Mouse (Mus musculus) CH12.LX (cell line): ENCODE measurements around the gene Ccdc183. TPM values are rescaled to one million over a fixed set of nuclear protein-coding genes. Genes with fewer than 3 reads are reported as not detected.

Source experiments
- DNase-seq: peaks from one replicate; pipeline ENCODE4 v3.0.0-alpha.2; 2013; ENCODE audit errors: extremely low read depth
- H3K27ac ChIP-seq: 2 replicates; pipeline ENCODE4 v1.5.1; 2012; ENCODE audit warnings: low read depth, mild to moderate bottlenecking, control low read depth, moderate library complexity; ENCODE audit not compliant: insufficient read depth
- H3K27me3 ChIP-seq: replicated peaks from 2 replicates; pipeline ENCODE3; 2012; ENCODE audit warnings: inconsistent platforms
- H3K36me3 ChIP-seq, 2 experiments: replicated peaks in 1 of 2; 2 replicates each; pipeline versions ENCODE3 to v1.6.1; 2012; ENCODE audit warnings: inconsistent platforms in 1 of 2, low read length in 1 of 2, mild to moderate bottlenecking in 1 of 2, mixed read lengths in 1 of 2, moderate library complexity in 1 of 2; ENCODE audit not compliant: control insufficient read depth in 1 of 2, insufficient read depth in 1 of 2
- H3K4me1 ChIP-seq, 2 experiments: 2 replicates each; pipeline ENCODE4 v1.6.1; 2012; ENCODE audit warnings: inconsistent platforms in 1 of 2, moderate library complexity in 1 of 2; ENCODE audit not compliant: insufficient read depth in 2 of 2, control insufficient read depth in 1 of 2
- H3K4me2 ChIP-seq: 2 replicates; pipeline ENCODE4 v1.6.1; 2012; ENCODE audit warnings: low read depth, mild to moderate bottlenecking, control low read depth; ENCODE audit not compliant: poor library complexity, insufficient read depth, severe bottlenecking
- H3K4me3 ChIP-seq, 3 experiments: fragments of 150-350 bp in 1 of 3; sonication (generic) in 1 of 3; replicated peaks in 1 of 3; 2 replicates each; pipeline versions ENCODE3 to v1.5.1; 2011 to 2012; ENCODE audit warnings: low read depth in 2 of 3, low read length in 2 of 3, mild to moderate bottlenecking in 2 of 3, moderate library complexity in 2 of 3, control low read depth in 1 of 3, improper control_type of control experiment in 1 of 3, inconsistent platforms in 1 of 3, mixed read lengths in 1 of 3; ENCODE audit not compliant: poor library complexity in 1 of 3
- H3K79me2 ChIP-seq: replicated peaks from 2 replicates; pipeline ENCODE4 v1.6.1; 2012; ENCODE audit warnings: mild to moderate bottlenecking, moderate library complexity; ENCODE audit not compliant: control insufficient read depth, poor library complexity, insufficient read depth, severe bottlenecking; ENCODE audit errors: extremely low read depth
- H3K9ac ChIP-seq: 2 replicates; pipeline ENCODE4 v1.6.1; 2012; ENCODE audit warnings: low read depth, mild to moderate bottlenecking, control low read depth, moderate library complexity; ENCODE audit not compliant: insufficient read depth
- H3K9me3 ChIP-seq: replicated peaks from 2 replicates; pipeline ENCODE3; 2012; ENCODE audit warnings: low read length, inconsistent platforms, mixed read lengths
- CHD1 ChIP-seq: IDR thresholded peaks from 2 replicates; pipeline ENCODE4 v1.6.1; 2012; ENCODE audit warnings: low read depth, low read length, improper control_type of control experiment, inconsistent platforms
- CHD2 ChIP-seq: IDR thresholded peaks from 2 replicates; pipeline ENCODE4 v1.6.1; 2011; ENCODE audit warnings: low read length, improper control_type of control experiment
- CTCF ChIP-seq, 2 experiments: IDR thresholded peaks in 1 of 2; conservative IDR thresholded peaks in 1 of 2; 2 replicates each; pipeline ENCODE4 v1.5.1; 2011 to 2012; ENCODE audit warnings: low read depth in 2 of 2, low read length in 2 of 2, improper control_type of control experiment in 1 of 2, inconsistent platforms in 1 of 2, mild to moderate bottlenecking in 1 of 2, moderate library complexity in 1 of 2
- E2F4 ChIP-seq: IDR thresholded peaks from 2 replicates; pipeline ENCODE4 v1.6.1; 2011; ENCODE audit warnings: low read depth, low read length, improper control_type of control experiment; ENCODE audit not compliant: insufficient replicate concordance
- ELF1 ChIP-seq: IDR thresholded peaks from 2 replicates; pipeline ENCODE4 v1.6.1; 2014; ENCODE audit warnings: low read depth, mild to moderate bottlenecking, inconsistent platforms, low read length, improper control_type of control experiment
- GABPA ChIP-seq: IDR thresholded peaks from 2 replicates; pipeline ENCODE4 v1.6.1; 2012; ENCODE audit warnings: low read depth, low read length, improper control_type of control experiment, inconsistent platforms; ENCODE audit not compliant: insufficient replicate concordance
- IRF4 ChIP-seq: IDR thresholded peaks from 2 replicates; pipeline ENCODE4 v1.6.1; 2014; ENCODE audit warnings: low read depth, mild to moderate bottlenecking, inconsistent platforms, low read length, improper control_type of control experiment
- KAT2A ChIP-seq: IDR thresholded peaks from 2 replicates; pipeline ENCODE4 v1.6.1; 2012; ENCODE audit warnings: low read length, improper control_type of control experiment, inconsistent platforms; ENCODE audit not compliant: insufficient replicate concordance
- MAX ChIP-seq: IDR thresholded peaks from 2 replicates; pipeline ENCODE4 v1.6.1; 2011; ENCODE audit warnings: low read length, improper control_type of control experiment
- MAZ ChIP-seq: IDR thresholded peaks from 2 replicates; pipeline ENCODE4 v1.6.1; 2012; ENCODE audit warnings: low read depth, mild to moderate bottlenecking, inconsistent platforms, low read length, improper control_type of control experiment, moderate library complexity
- MEF2A ChIP-seq: IDR thresholded peaks from 2 replicates; pipeline ENCODE4 v1.6.1; 2014; ENCODE audit warnings: low read depth, mild to moderate bottlenecking, inconsistent platforms, low read length, improper control_type of control experiment, borderline replicate concordance
- MXI1 ChIP-seq: IDR thresholded peaks from 2 replicates; pipeline ENCODE4 v1.6.1; 2011; ENCODE audit warnings: mild to moderate bottlenecking, low read depth, low read length, improper control_type of control experiment
- MYC ChIP-seq: IDR thresholded peaks from 2 replicates; pipeline ENCODE4 v1.6.1; 2011; ENCODE audit warnings: low read depth, mild to moderate bottlenecking, improper control_type of control experiment, low read length
- POLR2AphosphoS2 ChIP-seq: IDR thresholded peaks from 2 replicates; pipeline ENCODE4 v1.6.1; 2011; ENCODE audit warnings: low read depth, low read length, improper control_type of control experiment
- RAD21 ChIP-seq: IDR thresholded peaks from 2 replicates; pipeline ENCODE4 v1.6.1; 2011; ENCODE audit warnings: low read depth, mild to moderate bottlenecking, low read length, improper control_type of control experiment, moderate library complexity
- RCOR1 ChIP-seq: conservative IDR thresholded peaks from 2 replicates; pipeline ENCODE4 v1.6.1; 2012; ENCODE audit warnings: low read depth, mild to moderate bottlenecking, inconsistent platforms, low read length, improper control_type of control experiment
- SMC3 ChIP-seq: IDR thresholded peaks from 2 replicates; pipeline ENCODE4 v1.6.1; 2011; ENCODE audit warnings: low read depth, low read length, improper control_type of control experiment
- TBP ChIP-seq: conservative IDR thresholded peaks from 2 replicates; pipeline ENCODE4 v1.6.1; 2011; ENCODE audit warnings: low read depth, low read length, improper control_type of control experiment
- TCF12 ChIP-seq: IDR thresholded peaks from 2 replicates; pipeline ENCODE4 v1.6.1; 2014; ENCODE audit warnings: low read depth, mild to moderate bottlenecking, inconsistent platforms, low read length, improper control_type of control experiment
- USF2 ChIP-seq: conservative IDR thresholded peaks from 2 replicates; pipeline ENCODE4 v1.6.1; 2011; ENCODE audit warnings: low read depth, low read length, improper control_type of control experiment
- ZC3H11A ChIP-seq: IDR thresholded peaks from 2 replicates; pipeline ENCODE4 v1.6.1; 2012; ENCODE audit warnings: low read depth, mild to moderate bottlenecking, inconsistent platforms, low read length, improper control_type of control experiment
- dilution Hi-C: fragments of 300-500 bp; cut with MboI; formaldehyde crosslinking; loops from 2 replicates; pipeline ENCODE4 v1.14.3; 2020; ENCODE audit warnings: low sequenced_read_pairs; ENCODE audit not compliant: extremely low pct_unique_long_range_greater_than_20kb, extremely low pct_ligation_motif_present
- in situ Hi-C: fragments of 300-500 bp; cut with MboI; formaldehyde crosslinking; loops from 3 replicates; pipeline ENCODE4 v1.14.3; 2019; ENCODE audit warnings: low sequenced_read_pairs, low pct_ligation_motif_present, low pct_unique_long_range_greater_than_20kb, mixed read lengths
- polyA plus RNA-seq: library from polyadenylated mRNA; unstranded; fragments of >175 nt; gene quantifications from 2 replicates; pipeline ENCODE4 v1.2.1, GENCODE M21; 2012; ENCODE audit warnings: low read depth; ENCODE audit not compliant: insufficient read length
- total RNA-seq, 2 experiments: library from RNA; depleted of rRNA; stranded (reverse); fragments of 300-350 nt in 1 of 2; fragments of >200 nt in 1 of 2; gene quantifications; 2 replicates each; pipeline ENCODE4 v1.2.3; 2012 to 2014

The Ccdc183 gene
- total and polyA plus RNA-seq, 3 experiments = 0.13 TPM; not detected in 2

GRCm38 (mm10) chr2:25620852-25621228 is 3.4 kb upstream of the Ccdc183 start:
- peaks cover 35% of the 10 kb centered on the region for H3K27me3 ChIP-seq
- DNase-seq = no peak
- peaks cover 0 to 10% of the 10 kb centered on the region in 2 experiments; a peak in 2 of 4 replicates for H3K4me1 ChIP-seq
- H3K36me3 ChIP-seq = peaks cover 0 to 3% of the 10 kb centered on the region in 2 experiments
- H3K79me2 ChIP-seq = no peaks in the 10 kb centered on the region
- H3K9ac ChIP-seq = no peak overlapping the region
- in situ Hi-C loops (no loop called here), dilution Hi-C loops (no loop called here)
- H3K4me3 ChIP-seq = no peak overlapping the region
- H3K4me2 ChIP-seq = no peak overlapping the region
- TF ChIP-seq RAD21 = no peak
- no peak for TF ChIP-seq RCOR1
- no peak for TF ChIP-seq ZC3H11A
- no peak for TF ChIP-seq TBP
- no peak for TF ChIP-seq IRF4
- TF ChIP-seq CHD2 = no peak
- TF ChIP-seq GABPA = no peak
- TF ChIP-seq MXI1 = no peak
- TF ChIP-seq MYC = no peak
- no peak for TF ChIP-seq E2F4
- no peak for TF ChIP-seq MAX
- no peak for TF ChIP-seq MAZ
- TF ChIP-seq ELF1 = no peak
- no peak for TF ChIP-seq SMC3
- TF ChIP-seq POLR2AphosphoS2 = no peak
- H3K9me3 ChIP-seq = no peaks in the 10 kb centered on the region
- no peak overlapping the region for H3K27ac ChIP-seq

- Histone ChIP-seq H3K79me2 (no peaks in the 10 kb centered on the region), H3K36me3 (peaks cover 0 to 3% of the 10 kb centered on the region in 2 experiments), H3K4me1 (peaks cover 0 to 10% of the 10 kb centered on the region in 2 experiments; a peak in 2 of 4 replicates), H3K27ac (no peak overlapping the region), H3K9me3 (no peaks in the 10 kb centered on the region), H3K9ac (no peak overlapping the region), H3K27me3 (peaks cover 30% of the 10 kb centered on the region), H3K4me2 (no peak overlapping the region), H3K4me3 (no peak overlapping the region)
- TF ChIP-seq CHD1 (no peak), MYC (no peak), KAT2A (no peak), USF2 (no peak), ZC3H11A (no peak), MEF2A (no peak), CTCF (conservative IDR thresholded peaks at IDR 0.05 in 1 of 2, IDR thresholded peaks at IDR 0.05 in 1 of 2; ENCODE audit: low read depth in 2 of 2, low read length in 2 of 2) (no peak), TCF12 (no peak)
- dilution Hi-C loops (no loop called here), in situ Hi-C loops (no loop called here)
- DNase-seq = no peak
Observed at GRCm38 (mm10) chr2:25620386-25620785, 2.9 kb upstream of the Ccdc183 start.
